Mouse (Mus musculus) ovary, adult 10 weeks (tissue): Measurements from ENCODE around the gene Actg2. TPM values are rescaled to one million over a fixed set of nuclear protein-coding genes. Genes with fewer than 3 reads are reported as not detected.

Source experiments
- polyA plus RNA-seq: library from polyadenylated mRNA; stranded (reverse); fragments of 350-450 nt; fragmentation: Illumina TruSeq; extraction: RNeasy Lipid Tissue Mini Kit (QIAGEN cat#74804); gene quantifications from one replicate; pipeline ENCODE4 v1.2.3, GENCODE M21; 2014

Gene Actg2
- 65.2 TPM for polyA plus RNA-seq

DNA sequence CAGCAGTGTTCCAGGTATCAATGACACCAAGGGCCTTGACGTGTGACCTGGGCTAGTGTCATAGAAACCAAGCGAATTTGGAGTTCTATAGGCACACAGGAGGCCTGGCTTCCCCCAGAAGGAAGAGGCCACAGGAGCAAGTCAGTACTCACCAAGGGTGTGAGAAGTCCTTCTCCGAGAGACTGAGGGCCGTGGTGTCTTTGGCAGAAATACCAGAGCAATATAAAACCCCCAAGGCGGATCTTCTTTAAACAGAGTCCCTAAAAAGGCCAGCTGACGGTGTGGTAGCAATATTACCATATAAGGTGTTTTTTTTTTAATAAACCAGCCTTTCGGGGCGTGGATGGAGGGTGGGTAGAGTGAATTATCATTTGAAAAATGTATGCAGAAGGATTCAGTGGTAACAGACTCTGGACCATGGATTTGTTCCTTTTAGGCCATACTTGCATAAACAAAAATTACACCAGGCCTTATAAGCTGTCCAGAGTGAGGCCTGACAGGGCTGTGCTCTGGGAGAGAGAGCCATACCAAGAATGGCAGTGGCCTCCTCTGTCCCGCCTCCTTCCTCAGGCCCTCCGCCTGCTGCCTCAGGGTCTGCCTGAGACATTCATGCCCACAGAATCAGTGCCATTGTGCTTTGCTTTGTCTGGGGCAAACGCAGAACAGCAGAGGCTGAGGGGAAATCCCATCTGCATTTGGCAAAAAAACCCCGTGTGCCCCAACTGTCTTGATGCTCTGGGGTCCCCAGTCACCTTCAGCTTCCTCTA is at the start of gene Actg2:
TSS of gene Actg2 (minus strand) at position 238 of the 767 bp plus-strand sequence.

DNA sequence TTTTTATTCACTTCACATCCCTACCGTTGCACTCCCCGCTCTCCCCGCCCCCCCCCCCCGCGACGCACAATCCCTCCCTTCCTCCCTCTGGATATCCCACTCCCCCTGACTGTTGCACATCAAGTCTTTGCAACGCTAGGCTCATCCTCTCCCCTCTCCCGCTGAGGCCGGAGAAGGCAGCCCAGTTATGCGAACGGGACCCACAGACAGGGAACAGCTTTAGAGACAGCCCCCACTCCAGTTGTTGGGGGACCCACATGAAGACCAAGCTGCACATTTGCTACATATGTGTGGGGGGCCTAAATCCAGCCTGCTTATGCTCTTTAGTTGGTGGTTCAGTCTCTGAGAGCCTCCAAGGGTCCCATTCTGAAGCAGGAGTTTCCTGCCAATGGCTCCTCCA is 36.6 kb upstream of the Actg2 start, which contains the start of gene Stambp:
TSS of gene Stambp (minus strand) at position 59 of the 400 bp plus-strand sequence.

DNA sequence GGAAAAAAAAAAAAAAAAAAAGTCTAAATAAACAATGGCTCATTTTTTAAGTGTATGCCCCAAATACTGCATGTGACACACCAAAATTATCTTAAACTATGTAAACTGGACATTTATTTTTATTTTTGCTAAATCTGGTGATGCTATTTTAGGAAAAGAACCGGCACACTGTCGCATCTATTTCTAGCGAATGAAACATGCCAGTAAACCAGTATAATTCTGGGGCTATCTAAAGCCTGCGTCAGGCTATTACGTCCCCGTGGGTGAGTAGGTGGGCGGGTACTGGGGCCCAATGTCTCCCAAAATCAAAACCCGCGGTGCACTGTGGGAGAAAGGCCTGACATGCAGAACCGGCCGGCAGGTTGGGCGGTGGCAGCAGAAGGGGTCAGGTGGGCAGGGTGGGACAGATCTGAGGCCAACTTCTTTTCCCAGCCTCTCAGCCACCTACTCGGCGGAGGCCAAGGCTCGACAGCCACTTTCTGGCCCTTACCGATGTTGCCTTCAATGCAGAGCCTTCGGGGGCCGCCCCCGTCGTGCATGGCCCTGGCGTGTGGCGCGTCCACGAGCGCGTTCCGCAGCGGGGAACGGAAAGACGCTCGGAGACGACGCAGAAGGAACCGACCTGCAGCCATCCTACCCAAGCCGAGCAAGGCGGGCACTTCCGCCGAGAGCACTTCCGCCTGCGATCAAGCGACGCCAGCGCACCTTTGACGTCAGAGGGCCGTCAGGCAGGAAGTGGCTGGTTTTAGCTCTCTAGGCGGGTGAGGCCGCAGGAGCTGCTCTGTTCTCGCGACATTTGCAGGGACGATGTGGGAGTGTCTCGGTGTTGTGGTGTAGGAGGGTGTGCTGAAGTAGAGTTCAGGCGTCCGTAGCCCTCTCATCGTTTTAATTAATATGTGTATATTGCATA is 29.6 kb downstream of the Actg2 start, which contains the start of gene Dguok:
TSS of gene Dguok (minus strand) at position 712 of the 910 bp plus-strand sequence.

Other genes starting within 250 kb of the Actg2 start
- gene Mthfd2, start 210.4 kb downstream of the Actg2 start, polyA plus RNA-seq = 7.9 TPM
- gene Mob1a, start 210.2 kb downstream of the Actg2 start, polyA plus RNA-seq = 248 TPM
- 32.9 TPM for gene Bola3, start 187.1 kb downstream of the Actg2 start, polyA plus RNA-seq
- gene Tet3, start 77.2 kb downstream of the Actg2 start, polyA plus RNA-seq = 19.6 TPM
- gene Dguok, start 29.3 kb downstream of the Actg2 start, polyA plus RNA-seq = 21.2 TPM
- 75.7 TPM for gene Stambp, start 36.5 kb upstream of the Actg2 start, polyA plus RNA-seq
- not detected for gene Clec4f, start 119.9 kb upstream of the Actg2 start, polyA plus RNA-seq
- gene Cd207, start 141.6 kb upstream of the Actg2 start, polyA plus RNA-seq = not detected
- gene Vax2, start 175.0 kb upstream of the Actg2 start, polyA plus RNA-seq = not detected
- 0.60 TPM for gene Atp6v1b1, start 206.7 kb upstream of the Actg2 start, polyA plus RNA-seq
- gene Ankrd53, start 226.4 kb upstream of the Actg2 start, polyA plus RNA-seq = not detected
- 27.5 TPM for gene Tex261, start 239.5 kb upstream of the Actg2 start, polyA plus RNA-seq